Mouse (Mus musculus) lung, adult 2 months (tissue): ENCODE data around the gene Prkar2b. TPM values are rescaled to one million over a fixed set of nuclear protein-coding genes. Genes with fewer than 3 reads are reported as not detected.

Experiments used
- DNase-seq: peaks from one replicate; pipeline ENCODE4 v3.0.0; 2022
- H3K4me1 ChIP-seq: fragments of 200-500 bp; 2 replicates; pipeline ENCODE4 v1.6.1; 2011; ENCODE audit warnings: low read length; ENCODE audit not compliant: control insufficient read depth, insufficient read depth
- H3K4me3 ChIP-seq: fragments of 200-500 bp; replicated peaks from 2 replicates; pipeline ENCODE3; 2011; ENCODE audit warnings: low read depth, mild to moderate bottlenecking, control low read depth, low read length; ENCODE audit errors: extremely low read depth
- CTCF ChIP-seq: fragments of 200-500 bp; IDR thresholded peaks from 2 replicates; pipeline ENCODE4 v1.5.1; 2011; ENCODE audit warnings: mild to moderate bottlenecking, low read length, control low read depth; ENCODE audit not compliant: insufficient read depth
- POLR2A ChIP-seq: fragments of 200-500 bp; IDR thresholded peaks from 2 replicates; pipeline ENCODE4 v1.6.1; 2011; ENCODE audit warnings: low read depth, mild to moderate bottlenecking, control low read depth, low read length, borderline replicate concordance; ENCODE audit errors: extremely low read depth
- WGBS: fragments of 180-500 bp; shearing (Covaris S2); methylation state at CpG from one replicate; pipeline ENCODE4 v1.1.7; 2018; 5-methylcytosine and 5-hydroxymethylcytosine counted together
- polyA plus RNA-seq: library from polyadenylated mRNA; depleted of rRNA; stranded (reverse); fragments of >200 nt; gene quantifications from 2 replicates; pipeline ENCODE4 v1.2.3, GENCODE M21; 2012

The Prkar2b gene
- polyA plus RNA-seq, 1 experiment = 10.9 TPM

- WGBS = 35% methylated on average over 3 of the region's 3 CpGs
- Histone ChIP-seq H3K4me1 (no peaks in the 10 kb centered on the region), H3K4me3 (no peak overlapping the region)
- TF ChIP-seq POLR2A = no peak
- TF ChIP-seq CTCF = no peak
- DNase-seq = no peak
Observed at GRCm38 (mm10) chr12:32088566-32088965, 27.5 kb upstream of the Prkar2b start.

GRCm38 (mm10) chr12:32087339-32087738, 26.2 kb upstream of the Prkar2b start:
- no peak overlapping the region for H3K4me3 ChIP-seq
- TF ChIP-seq CTCF (no peak), POLR2A (no peak)
- no peaks in the 10 kb centered on the region for H3K4me1 ChIP-seq
- no peak for DNase-seq
- WGBS = 54% methylated on average over 8 of the region's 8 CpGs

DNA sequence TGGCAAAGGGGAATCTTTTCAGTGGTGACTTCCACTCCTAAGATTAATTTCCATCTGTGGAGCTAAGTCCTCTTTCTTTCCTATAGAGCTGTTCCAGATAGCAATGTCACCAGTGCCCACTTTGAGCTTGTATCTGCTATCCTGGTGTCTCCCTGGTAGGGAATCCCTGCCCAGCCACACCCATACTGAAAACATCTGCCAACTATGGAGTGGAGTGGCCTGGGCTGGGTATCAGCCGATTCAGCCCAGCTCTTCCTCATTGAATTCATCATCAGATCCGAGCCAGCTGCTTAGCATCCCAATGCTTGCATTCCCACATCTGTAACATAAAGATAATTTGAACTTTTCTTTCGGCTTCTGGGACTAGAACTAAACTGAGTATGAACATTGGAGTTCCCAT, 25.8 kb upstream of the Prkar2b start:
- 72% methylated on average over 3 of the region's 3 CpGs for WGBS
- no peak for TF ChIP-seq POLR2A
- TF ChIP-seq CTCF = no peak

GRCm38 (mm10) chr12:32085856-32086255, 24.8 kb upstream of the Prkar2b start:
- TF ChIP-seq CTCF (no peak), POLR2A (no peak)
- WGBS = 71% methylated on average over 3 of the region's 3 CpGs
- no peak overlapping the region for H3K4me3 ChIP-seq

More for the DNA sequence above, 25.8 kb upstream of the Prkar2b start:
- DNase-seq = no peak
- H3K4me1 ChIP-seq = no peaks in the 10 kb centered on the region
- no peak overlapping the region for H3K4me3 ChIP-seq

GRCm38 (mm10) chr12:32085189-32085588, 24.1 kb upstream of the Prkar2b start:
- no peak for DNase-seq
- Histone ChIP-seq H3K4me1 (no peaks in the 10 kb centered on the region), H3K4me3 (no peak overlapping the region)
- no peak for TF ChIP-seq POLR2A
- TF ChIP-seq CTCF = no peak

More at GRCm38 (mm10) chr12:32085856-32086255, 24.8 kb upstream of the Prkar2b start:
- no peak for DNase-seq
- no peaks in the 10 kb centered on the region for H3K4me1 ChIP-seq

- Histone ChIP-seq H3K4me1 (no peaks in the 10 kb centered on the region), H3K4me3 (no peak overlapping the region)
- DNase-seq = no peak
- WGBS = 40% methylated on average over 5 of the region's 5 CpGs
- TF ChIP-seq POLR2A (no peak), CTCF (no peak)
Observed at GRCm38 (mm10) chr12:32084601-32085000, 23.5 kb upstream of the Prkar2b start.

DNA sequence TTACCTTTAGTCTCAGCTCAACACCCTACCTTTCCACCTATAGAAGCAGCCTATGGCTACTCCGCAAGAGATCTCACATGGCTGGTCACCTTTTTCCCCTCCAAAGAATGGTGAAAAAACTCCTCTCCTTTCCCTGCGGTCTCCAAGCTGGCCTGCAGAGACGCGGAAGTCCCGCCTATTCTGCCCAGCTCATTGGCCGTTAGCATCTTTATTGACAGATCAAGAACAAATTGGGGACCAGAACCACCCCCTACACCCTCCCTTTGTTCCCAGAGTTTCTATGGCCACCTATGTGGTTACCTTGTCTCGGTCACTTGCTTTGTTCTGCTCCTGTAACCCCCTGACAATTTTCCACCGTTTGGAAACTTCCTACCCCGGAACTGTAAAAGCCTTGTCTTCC, 19.6 kb upstream of the Prkar2b start:
- 83% methylated on average over 9 of the region's 9 CpGs for WGBS
- TF ChIP-seq POLR2A = no peak
- TF ChIP-seq CTCF = no peak
- Histone ChIP-seq H3K4me3 (no peak overlapping the region), H3K4me1 (no peaks in the 10 kb centered on the region)
- no peak for DNase-seq

- DNase-seq = no peak
- TF ChIP-seq CTCF = no peak
- TF ChIP-seq POLR2A = no peak
- Histone ChIP-seq H3K4me3 (no peak overlapping the region), H3K4me1 (no peaks in the 10 kb centered on the region)
- WGBS = 97% methylated on average over 6 of the region's 6 CpGs
Observed at GRCm38 (mm10) chr12:32077403-32077802, 16.3 kb upstream of the Prkar2b start.

GRCm38 (mm10) chr12:32075831-32076715, 15.0 kb upstream of the Prkar2b start:
- no peak overlapping the region for H3K4me3 ChIP-seq
- DNase-seq = no peak
- no peak for TF ChIP-seq POLR2A
- no peak for TF ChIP-seq CTCF
- no peaks in the 10 kb centered on the region for H3K4me1 ChIP-seq
- 63% methylated on average over 10 of the region's 10 CpGs for WGBS

- DNase-seq = no peak
- WGBS = 82% methylated on average over 6 of the region's 6 CpGs
- Histone ChIP-seq H3K4me3 (no peak overlapping the region), H3K4me1 (no peaks in the 10 kb centered on the region)
- TF ChIP-seq CTCF (no peak), POLR2A (no peak)
Observed at GRCm38 (mm10) chr12:32074271-32074670, 13.2 kb upstream of the Prkar2b start.

DNA sequence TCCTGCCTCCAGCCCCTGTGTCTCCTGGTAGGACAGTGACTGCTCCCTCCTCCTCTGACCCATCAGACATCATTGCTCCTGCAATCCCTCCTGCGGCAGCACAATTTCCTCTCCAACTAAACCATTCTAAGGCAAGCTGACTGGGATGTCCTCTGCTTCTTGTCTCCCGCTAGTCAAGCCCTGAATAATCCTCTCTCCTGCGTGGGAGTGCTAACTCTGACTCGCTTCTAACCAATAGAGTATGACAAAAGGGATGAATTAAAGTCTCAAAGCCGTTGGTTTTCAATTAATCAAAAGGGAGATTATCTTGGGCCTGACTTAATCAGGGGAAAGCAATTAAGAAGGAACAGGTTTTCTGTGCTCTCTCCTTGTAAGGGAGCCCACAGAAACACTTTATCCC, 4.9 kb upstream of the Prkar2b start:
- 64% methylated on average over 5 of the region's 5 CpGs for WGBS
- H3K4me3 ChIP-seq = no peak overlapping the region
- no peak for DNase-seq
- TF ChIP-seq POLR2A (no peak), CTCF (no peak)
- 0 out of 2 replicates have a peak, but pooled peaks cover 2% of the 10 kb centered on the region for H3K4me1 ChIP-seq
